Comparison of ENCODE assay signal across 8 mouse cellular contexts in the genomic region with DNA sequence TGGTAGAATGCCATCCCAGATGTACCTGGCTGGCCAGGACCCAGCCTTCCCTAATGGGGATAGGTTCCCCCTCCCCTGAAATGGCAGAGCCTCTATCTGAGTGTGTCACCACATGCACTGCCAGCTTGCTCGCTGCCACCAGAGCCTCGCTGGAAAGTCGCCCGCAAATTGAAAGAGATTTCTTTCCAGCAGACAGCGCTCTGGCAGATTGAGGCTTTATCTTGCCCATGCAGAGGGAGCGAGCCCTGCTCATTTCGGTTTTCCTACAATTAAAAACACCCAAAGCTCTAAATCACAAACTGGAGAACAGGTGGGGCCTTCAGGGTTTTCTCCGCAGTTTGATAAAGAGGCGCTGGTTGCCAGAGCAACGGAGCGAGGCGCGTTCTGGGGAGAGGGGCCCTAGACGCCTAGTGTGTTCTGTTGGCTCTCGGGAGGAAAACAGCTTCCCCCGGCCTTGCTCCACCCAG. TPM values are rescaled to one million over a fixed set of nuclear protein-coding genes. Genes with fewer than 3 reads are reported as not detected.
A peak's percentile ranks its signal among the peaks of the same experiment; 100 is the strongest.
DNase-seq lines count a peak whose midpoint lies in the region; ATAC-seq and TF ChIP-seq lines count a peak whose summit lies in the region.

No protein-coding gene starts in this region.

- 38% methylated on average over 16 of the region's 16 CpGs for WGBS in hindbrain, embryonic 13.5 days
- 57% methylated on average over 16 of the region's 16 CpGs for WGBS in hindbrain, embryonic 11.5 days
- WGBS in heart, embryonic 15.5 days = 39% methylated on average over 16 of the region's 16 CpGs
- 48% methylated on average over 16 of the region's 16 CpGs for WGBS in kidney, embryonic 16.5 days
- 37% methylated on average over 16 of the region's 16 CpGs for WGBS in intestine, postnatal 0 days

- H3K4me3 ChIP-seq in hindbrain, embryonic 13.5 days = no peak overlapping the region
- H3K4me3 ChIP-seq in hindbrain, embryonic 11.5 days (ENCODE audit: low read depth, low read length) = no peak overlapping the region
- H3K4me3 ChIP-seq in heart, embryonic 15.5 days = no peak overlapping the region
- no peak overlapping the region for H3K4me3 ChIP-seq in kidney, embryonic 16.5 days (ENCODE audit: low read length)
- no peak overlapping the region for H3K4me3 ChIP-seq in intestine, postnatal 0 days (ENCODE audit: low read depth, low read length)

- peak overlapping the region; percentile 22; the same call in 1 of the 2 replicates for H3K4me2 ChIP-seq in hindbrain, embryonic 13.5 days
- H3K4me2 ChIP-seq in hindbrain, embryonic 11.5 days (replicated peaks; ENCODE audit: low read depth, low read length) = no peak overlapping the region
- H3K4me2 ChIP-seq in heart, embryonic 15.5 days = 0 out of 2 replicates have a peak overlapping the region, but pooled peaks have one; percentile 10
- H3K4me2 ChIP-seq in kidney, embryonic 16.5 days (replicated peaks; ENCODE audit: low read depth, low read length) = no peak overlapping the region
- H3K4me2 ChIP-seq in intestine, postnatal 0 days (replicated peaks; ENCODE audit: low read depth) = no peak overlapping the region

- 0 out of 2 replicates have a peak, but pooled peaks have one; percentile 46 for ATAC-seq in hindbrain, embryonic 13.5 days (ENCODE audit: low FRiP score)
- ATAC-seq in hindbrain, embryonic 11.5 days (ENCODE audit: low FRiP score) = no peak
- no peak for ATAC-seq in heart, embryonic 15.5 days (replicated peaks; ENCODE audit: insufficient number of reproducible peaks, insufficient read depth, low FRiP score, low read depth)
- peak; percentile 77 for ATAC-seq in megakaryocyte progenitor cell, adult 5-6 weeks (replicated peaks; ENCODE audit: poor library complexity)
- no peak for ATAC-seq in kidney, embryonic 16.5 days (ENCODE audit: low FRiP score, low TSS enrichment)
- ATAC-seq in intestine, postnatal 0 days = no peak

- peaks cover 13% of the 10 kb centered on the region for H3K4me1 ChIP-seq in hindbrain, embryonic 13.5 days (replicated peaks)
- no peaks in the 10 kb centered on the region for H3K4me1 ChIP-seq in hindbrain, embryonic 11.5 days (replicated peaks; ENCODE audit: control insufficient read depth, insufficient read depth, low read length)
- H3K4me1 ChIP-seq in heart, embryonic 15.5 days (replicated peaks) = peaks cover 9% of the 10 kb centered on the region; the same call in 1 of the 2 replicates
- H3K4me1 ChIP-seq in kidney, embryonic 16.5 days (ENCODE audit: insufficient read depth, low read length) = no peaks in the 10 kb centered on the region; the same call in 1 of the 2 replicates
- no peaks in the 10 kb centered on the region for H3K4me1 ChIP-seq in intestine, postnatal 0 days (replicated peaks; ENCODE audit: control insufficient read depth, insufficient read depth, low read length)

- H3K9me3 ChIP-seq in hindbrain, embryonic 13.5 days = no peaks in the 10 kb centered on the region
- H3K9me3 ChIP-seq in hindbrain, embryonic 11.5 days (ENCODE audit: control insufficient read depth, low read length) = no peaks in the 10 kb centered on the region
- H3K9me3 ChIP-seq in heart, embryonic 15.5 days (replicated peaks) = no peaks in the 10 kb centered on the region
- H3K9me3 ChIP-seq in kidney, embryonic 16.5 days (ENCODE audit: low read length) = peaks cover 4% of the 10 kb centered on the region
- H3K9me3 ChIP-seq in intestine, postnatal 0 days (ENCODE audit: control insufficient read depth) = 0 out of 2 replicates have a peak, but pooled peaks cover 2% of the 10 kb centered on the region

- H3K36me3 ChIP-seq in hindbrain, embryonic 13.5 days = no peaks in the 10 kb centered on the region
- no peaks in the 10 kb centered on the region for H3K36me3 ChIP-seq in hindbrain, embryonic 11.5 days (ENCODE audit: control insufficient read depth, insufficient read depth, low read length)
- no peaks in the 10 kb centered on the region for H3K36me3 ChIP-seq in heart, embryonic 15.5 days
- H3K36me3 ChIP-seq in kidney, embryonic 16.5 days (ENCODE audit: insufficient read depth, low read length) = no peaks in the 10 kb centered on the region
- H3K36me3 ChIP-seq in intestine, postnatal 0 days (ENCODE audit: control insufficient read depth, insufficient read depth) = no peaks in the 10 kb centered on the region

- peak overlapping the region; percentile 74 for H3K27ac ChIP-seq in hindbrain, embryonic 13.5 days
- no peak overlapping the region for H3K27ac ChIP-seq in hindbrain, embryonic 11.5 days (ENCODE audit: low read depth, low read length)
- no peak overlapping the region for H3K27ac ChIP-seq in heart, embryonic 15.5 days
- H3K27ac ChIP-seq in kidney, embryonic 16.5 days (ENCODE audit: low read length) = no peak overlapping the region
- no peak overlapping the region for H3K27ac ChIP-seq in intestine, postnatal 0 days (ENCODE audit: low read depth, low read length)

- no peak overlapping the region for H3K9ac ChIP-seq in hindbrain, embryonic 13.5 days
- no peak overlapping the region for H3K9ac ChIP-seq in hindbrain, embryonic 11.5 days (ENCODE audit: low read depth, low read length)
- no peak overlapping the region for H3K9ac ChIP-seq in heart, embryonic 15.5 days
- no peak overlapping the region for H3K9ac ChIP-seq in kidney, embryonic 16.5 days (replicated peaks; ENCODE audit: low read length)
- H3K9ac ChIP-seq in intestine, postnatal 0 days (ENCODE audit: low read depth, low read length) = no peak overlapping the region

- TF ChIP-seq CTCF in intestine, postnatal 0 days (IDR thresholded peaks at IDR 0.05; ENCODE audit: low read depth) = no peak

- no peaks in the 10 kb centered on the region for H3K27me3 ChIP-seq in hindbrain, embryonic 13.5 days
- H3K27me3 ChIP-seq in hindbrain, embryonic 11.5 days (ENCODE audit: control insufficient read depth, insufficient read depth, low read length) = no peaks in the 10 kb centered on the region
- H3K27me3 ChIP-seq in heart, embryonic 15.5 days = no peaks in the 10 kb centered on the region
- H3K27me3 ChIP-seq in kidney, embryonic 16.5 days (ENCODE audit: insufficient read depth, low read length) = no peaks in the 10 kb centered on the region
- H3K27me3 ChIP-seq in intestine, postnatal 0 days (replicated peaks; ENCODE audit: control insufficient read depth, insufficient read depth, low read length) = no peaks in the 10 kb centered on the region

- no peak for DNase-seq in hindbrain, embryonic 11.5 days (ENCODE audit: low spot score)
- peak; percentile 71 for DNase-seq in cerebellum, adult 18-20 months
- no peak for DNase-seq in urinary bladder, adult 2 months (ENCODE audit: low spot score)

RNA-seq across cellular contexts. Expression of a gene that starts 37.4 kb away (rescaled TPM):
- polyA plus RNA-seq in hindbrain, embryonic 13.5 days (2015; fragmentation: Nextera tagmentation; extraction: Ambion mirVana) = 36.6 and 36.9 TPM in 2 replicates
- polyA plus RNA-seq in hindbrain, embryonic 11.5 days (2014; fragmentation: Nextera tagmentation; extraction: Ambion mirVana) = 12.1 and 14.5 TPM in 2 replicates
- 7.7 and 9.9 TPM in 2 replicates for polyA plus RNA-seq in heart, embryonic 15.5 days (2015; fragmentation: Nextera tagmentation; extraction: Ambion mirVana)
- 1.9 and 2.2 TPM in 2 replicates for total RNA-seq in megakaryocyte progenitor cell, adult 5-6 weeks (2015)
- total RNA-seq in megakaryocyte progenitor cell, adult 5-6 weeks (2017) = 2.4 and 2.6 TPM in 2 replicates
- 7.0 and 8.4 TPM in 2 replicates for polyA plus RNA-seq in urinary bladder, adult 2 months (2012; rRNA removed)
- 14.0 and 17.2 TPM in 2 replicates for polyA plus RNA-seq in kidney, embryonic 16.5 days (2015; fragmentation: Nextera tagmentation; extraction: Ambion mirVana)
- 5.6 and 6.2 TPM in 2 replicates for polyA plus RNA-seq in intestine, postnatal 0 days (2015; fragmentation: Nextera tagmentation; extraction: Ambion mirVana)

RNA-seq across cellular contexts. Expression of a gene that starts 40.3 kb away (rescaled TPM):
- polyA plus RNA-seq in hindbrain, embryonic 13.5 days (2015; fragmentation: Nextera tagmentation; extraction: Ambion mirVana) = 33.1 and 35.8 TPM in 2 replicates
- polyA plus RNA-seq in hindbrain, embryonic 11.5 days (2014; fragmentation: Nextera tagmentation; extraction: Ambion mirVana) = 30.7 and 44.0 TPM in 2 replicates
- polyA plus RNA-seq in heart, embryonic 15.5 days (2015; fragmentation: Nextera tagmentation; extraction: Ambion mirVana) = 17.1 and 24.2 TPM in 2 replicates
- 27.3 and 30.2 TPM in 2 replicates for total RNA-seq in megakaryocyte progenitor cell, adult 5-6 weeks (2015)
- 10.9 and 14.5 TPM in 2 replicates for total RNA-seq in megakaryocyte progenitor cell, adult 5-6 weeks (2017)
- 21.4 and 49.1 TPM in 2 replicates for polyA plus RNA-seq in urinary bladder, adult 2 months (2012; rRNA removed)
- polyA plus RNA-seq in kidney, embryonic 16.5 days (2015; fragmentation: Nextera tagmentation; extraction: Ambion mirVana) = 18.2 and 20.6 TPM in 2 replicates
- 9.9 and 11.7 TPM in 2 replicates for polyA plus RNA-seq in intestine, postnatal 0 days (2015; fragmentation: Nextera tagmentation; extraction: Ambion mirVana)

RNA-seq across cellular contexts. Expression of a gene that starts 48.8 kb away (rescaled TPM):
- polyA plus RNA-seq in hindbrain, embryonic 13.5 days (2015; fragmentation: Nextera tagmentation; extraction: Ambion mirVana) = 17,657 and 17,716 TPM in 2 replicates
- 15,671 and 16,656 TPM in 2 replicates for polyA plus RNA-seq in hindbrain, embryonic 11.5 days (2014; fragmentation: Nextera tagmentation; extraction: Ambion mirVana)
- 5,943 and 6,493 TPM in 2 replicates for polyA plus RNA-seq in heart, embryonic 15.5 days (2015; fragmentation: Nextera tagmentation; extraction: Ambion mirVana)
- total RNA-seq in megakaryocyte progenitor cell, adult 5-6 weeks (2015) = 5,014 and 5,318 TPM in 2 replicates
- total RNA-seq in megakaryocyte progenitor cell, adult 5-6 weeks (2017) = 3,372 and 3,558 TPM in 2 replicates
- polyA plus RNA-seq in urinary bladder, adult 2 months (2012; rRNA removed) = 5,740 and 7,458 TPM in 2 replicates
- polyA plus RNA-seq in kidney, embryonic 16.5 days (2015; fragmentation: Nextera tagmentation; extraction: Ambion mirVana) = 12,646 and 13,929 TPM in 2 replicates
- 22,808 and 23,070 TPM in 2 replicates for polyA plus RNA-seq in intestine, postnatal 0 days (2015; fragmentation: Nextera tagmentation; extraction: Ambion mirVana)

Comparison
In these comparisons a context has a peak if more than half of its experiments do, and no peak if none do; other contexts are left out.
1. ATAC-seq: peak in hindbrain, embryonic 13.5 days (single experiment) and megakaryocyte progenitor cell, adult 5-6 weeks (single experiment); none in hindbrain, embryonic 11.5 days (single experiment), heart, embryonic 15.5 days (single experiment), kidney, embryonic 16.5 days (single experiment) and intestine, postnatal 0 days (single experiment).
2. H3K4me2 ChIP-seq: peak in hindbrain, embryonic 13.5 days (single experiment) and heart, embryonic 15.5 days (single experiment); none in hindbrain, embryonic 11.5 days (single experiment), kidney, embryonic 16.5 days (single experiment) and intestine, postnatal 0 days (single experiment).
3. DNase-seq: peak in cerebellum, adult 18-20 months (2 of 2); none in hindbrain, embryonic 11.5 days (single experiment) and urinary bladder, adult 2 months (single experiment).